Mouse (Mus musculus): ENCODE data around the gene Olfr322. TPM values are rescaled to one million over a fixed set of nuclear protein-coding genes. Genes with fewer than 3 reads are reported as not detected.
"Not testable (repeated sequence)": the region's sequence is repeated elsewhere in the genome, so short reads cannot be mapped to it uniquely, and the experiment has no call there.

Olfr322 gene
- total RNA-seq (2021), result not detected
- long read RNA-seq, experiment 1, result 0 reads
- long read RNA-seq, experiment 2, result 0 reads

DNA sequence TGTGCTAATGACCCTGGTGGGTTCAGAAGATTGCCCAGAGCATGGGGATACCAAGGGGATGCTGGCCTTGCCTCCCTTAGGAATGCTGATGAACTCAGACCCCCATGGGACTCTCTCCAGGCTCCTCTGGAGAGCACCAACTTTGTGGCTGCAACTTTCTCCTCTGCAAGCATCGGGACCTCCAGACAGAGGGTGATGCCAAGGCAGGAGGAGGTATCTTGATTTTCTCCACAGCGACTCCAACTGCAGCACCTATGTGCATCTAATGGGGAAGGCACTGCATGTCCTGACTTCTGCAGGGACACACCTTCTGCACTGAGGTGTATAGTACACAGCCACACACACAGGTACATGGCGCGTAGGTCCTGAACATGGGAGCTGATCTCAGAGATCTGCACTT, at the start of gene Olfr322:
TSS of gene Olfr322 (plus strand) at position 187 of the 400 bp plus-strand sequence.
- no peak for DNase-seq

DNA sequence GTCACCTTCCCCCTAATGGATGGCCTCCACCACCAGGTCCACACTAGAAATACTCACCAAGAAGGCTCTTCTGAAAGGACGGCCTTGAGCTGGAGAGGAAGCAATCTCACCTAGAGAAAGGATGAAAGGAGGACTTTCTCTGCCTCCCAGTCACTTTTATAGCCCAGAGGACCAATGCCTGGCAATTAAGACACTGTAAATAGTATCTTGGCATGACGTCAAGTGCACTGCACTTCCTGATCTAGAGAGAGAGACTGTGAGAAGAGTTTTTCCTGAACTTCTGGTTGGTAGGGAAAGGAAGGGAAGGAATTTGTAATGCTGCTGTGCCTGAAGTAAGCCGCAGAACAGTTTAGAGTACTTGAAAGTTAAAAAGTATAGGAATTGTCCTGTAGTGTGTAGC, 45.2 kb upstream of the Olfr322 start:
- DNase-seq, result no peak

DNA sequence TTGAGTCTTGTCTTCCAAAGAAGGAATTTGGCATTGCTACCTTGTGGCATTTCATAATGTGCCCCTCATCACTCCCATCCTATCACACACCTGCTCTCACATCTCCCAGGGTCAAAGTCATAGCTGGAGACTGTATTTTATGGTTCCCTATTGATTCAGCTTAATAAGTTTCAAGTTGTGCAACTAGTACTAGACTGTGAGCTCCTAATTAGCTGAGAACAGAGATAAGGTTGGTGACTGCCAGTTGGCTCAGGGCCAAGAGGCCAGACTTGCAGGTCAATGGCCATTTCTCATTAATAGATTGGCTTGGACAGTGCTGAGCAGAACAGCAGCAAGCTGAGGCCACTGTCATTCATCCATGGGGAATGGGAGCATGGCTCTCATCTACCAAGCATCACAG, 44.1 kb upstream of the Olfr322 start:
- no peak for DNase-seq

DNA sequence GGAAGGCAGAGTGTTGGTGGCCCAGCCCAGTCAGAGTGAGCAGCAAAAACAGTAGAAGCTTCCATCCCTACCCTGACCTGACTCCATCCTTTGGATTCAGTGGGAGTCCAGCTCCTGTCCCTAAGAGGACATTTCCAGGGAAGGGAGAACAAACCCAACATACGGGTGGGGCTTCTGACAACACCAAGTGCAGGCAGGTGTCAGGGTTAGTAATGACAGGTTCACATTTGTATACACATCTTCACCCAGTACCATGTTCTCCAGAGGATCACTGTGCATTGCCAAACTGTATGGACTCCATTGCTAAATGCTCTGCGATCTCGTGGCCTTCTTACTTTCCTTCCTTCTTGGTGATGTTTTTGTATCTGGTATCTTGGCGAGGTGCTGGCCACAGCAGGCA, 42.6 kb upstream of the Olfr322 start, which contains the start of gene 2210407C18Rik:
TSS of gene 2210407C18Rik (minus strand) at position 101 of the 400 bp plus-strand sequence.
- no peak for DNase-seq

DNA sequence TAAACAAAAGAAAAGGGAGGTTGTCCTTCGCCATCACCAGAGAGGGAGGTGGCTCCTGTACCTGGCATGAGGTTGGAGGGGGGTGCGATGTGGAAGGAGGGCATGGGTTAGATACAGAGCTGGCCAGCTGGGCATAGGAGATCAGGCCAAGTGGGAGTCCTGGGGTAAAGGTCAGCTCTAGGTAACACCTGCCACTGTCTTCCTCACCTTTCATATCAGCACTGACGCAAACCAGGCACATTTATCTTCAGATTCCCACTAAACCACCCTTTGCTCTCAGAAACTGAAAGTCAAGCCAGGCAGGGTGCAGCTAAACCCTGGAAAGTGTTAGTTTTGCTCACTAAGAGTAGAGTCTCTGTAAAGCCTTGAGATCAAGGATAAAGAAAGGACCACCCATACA, 40.2 kb upstream of the Olfr322 start:
- no peak for DNase-seq

DNA sequence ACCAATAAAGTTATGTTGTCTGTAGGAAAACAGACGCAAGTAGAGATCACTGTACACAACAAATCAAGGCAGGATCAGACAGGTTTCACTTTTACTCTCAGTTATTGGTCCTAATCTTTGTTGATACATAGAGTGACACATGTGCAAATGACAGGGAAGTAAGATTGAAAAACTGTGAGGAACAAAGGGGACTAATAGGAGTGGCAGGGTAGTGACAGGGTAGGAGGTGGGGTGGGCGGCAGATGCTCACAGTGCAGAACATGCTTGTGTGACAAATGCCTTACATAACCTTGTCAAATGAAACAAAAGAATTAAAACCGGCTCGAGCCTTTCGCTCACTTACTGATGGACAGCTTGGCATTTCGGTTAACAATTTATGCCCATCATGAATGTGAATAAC, 39.8 kb upstream of the Olfr322 start:
- no peak for DNase-seq

DNA sequence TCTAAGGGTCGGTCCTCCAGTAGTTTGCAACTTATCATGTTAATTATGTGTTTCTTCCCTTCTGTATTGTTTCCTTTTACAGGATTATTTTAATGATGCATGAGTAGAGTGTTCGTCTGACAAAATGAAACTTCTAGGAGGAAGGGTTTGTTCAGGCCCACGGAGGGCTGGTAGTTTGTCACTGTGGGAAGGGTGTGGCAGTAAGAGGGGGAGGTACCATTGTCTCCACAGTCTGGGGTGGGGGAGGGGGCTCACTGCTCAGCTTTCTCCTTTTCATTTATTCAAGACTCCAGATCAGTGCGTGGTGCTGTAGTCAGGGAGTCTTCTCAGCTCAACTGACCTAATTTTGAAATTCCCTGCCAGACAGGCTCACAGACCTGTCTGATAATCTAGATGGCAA, 32.4 kb upstream of the Olfr322 start:
- DNase-seq, result no peak

DNA sequence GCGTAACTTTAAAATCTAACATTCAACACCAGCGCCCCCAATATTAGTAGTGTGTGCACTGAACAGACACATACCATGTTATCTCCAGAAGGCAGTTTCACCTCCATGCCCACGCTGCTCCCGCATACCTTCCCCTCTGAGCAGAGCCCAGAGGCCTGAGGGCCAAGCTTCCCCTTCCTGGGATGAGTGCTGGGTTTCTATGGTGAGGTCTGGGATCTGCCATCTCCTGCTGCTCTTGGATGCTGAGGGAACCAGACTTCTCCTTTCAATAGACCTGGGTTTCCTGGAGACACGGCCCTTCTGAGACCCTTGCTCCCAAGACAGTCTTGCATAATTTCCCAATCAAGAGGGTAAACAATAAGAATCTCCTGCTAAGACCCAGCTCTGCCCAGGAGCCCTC, 28.2 kb upstream of the Olfr322 start, which contains the start of gene Olfr323:
TSS of gene Olfr323 (minus strand) at position 101 of the 400 bp plus-strand sequence.
- no peak for DNase-seq

DNA sequence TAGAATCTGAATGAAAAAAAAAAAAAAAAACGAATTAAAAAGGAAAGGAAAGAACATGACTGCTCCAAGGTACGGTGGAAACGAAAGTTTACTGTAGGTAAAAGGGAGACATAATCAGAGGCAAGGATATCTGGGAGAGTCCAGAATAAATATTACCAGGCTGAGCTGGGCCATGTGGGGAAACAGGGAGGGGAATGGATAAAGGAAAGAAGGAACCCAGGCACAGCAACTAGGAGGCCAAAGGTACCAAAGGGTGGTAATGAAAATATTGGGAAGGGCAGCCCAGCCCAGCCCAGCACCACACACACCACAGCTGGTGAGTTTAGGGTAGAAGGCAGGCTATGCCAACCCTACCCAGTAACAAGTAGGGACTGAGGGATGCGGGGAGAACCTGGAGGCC, 23.7 kb upstream of the Olfr322 start:
- DNase-seq, result no peak

DNA sequence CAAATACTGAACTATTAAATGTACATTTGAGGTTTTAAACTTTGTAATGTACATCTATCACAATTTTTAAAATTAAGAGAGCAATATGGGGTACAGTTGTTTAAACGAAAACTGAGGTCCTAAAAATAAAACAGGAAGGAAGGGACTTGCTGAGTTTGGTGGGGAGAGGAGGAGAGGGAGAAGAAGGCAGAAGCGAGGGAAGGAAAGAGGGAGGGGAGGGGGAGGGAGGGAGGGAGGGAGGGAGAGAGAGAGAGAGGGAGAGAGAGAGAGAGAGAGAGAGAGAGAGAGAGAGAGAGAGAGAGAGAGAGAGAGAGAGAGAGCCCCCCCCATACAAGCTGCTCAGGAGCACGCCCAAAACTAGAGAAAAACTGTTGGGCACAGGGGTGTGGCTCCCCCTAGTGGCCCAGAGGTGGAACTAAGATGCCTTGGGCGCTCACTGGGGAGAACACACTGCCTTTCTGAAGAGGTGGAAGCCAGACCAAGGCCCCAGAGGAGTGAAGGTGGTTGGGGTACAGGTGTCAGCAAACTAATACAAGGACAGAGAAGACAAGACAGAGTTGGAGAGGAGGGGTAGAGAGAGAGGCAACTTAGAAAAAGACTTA, 22.1 kb upstream of the Olfr322 start:
- DNase-seq, result peak; percentile 19

DNA sequence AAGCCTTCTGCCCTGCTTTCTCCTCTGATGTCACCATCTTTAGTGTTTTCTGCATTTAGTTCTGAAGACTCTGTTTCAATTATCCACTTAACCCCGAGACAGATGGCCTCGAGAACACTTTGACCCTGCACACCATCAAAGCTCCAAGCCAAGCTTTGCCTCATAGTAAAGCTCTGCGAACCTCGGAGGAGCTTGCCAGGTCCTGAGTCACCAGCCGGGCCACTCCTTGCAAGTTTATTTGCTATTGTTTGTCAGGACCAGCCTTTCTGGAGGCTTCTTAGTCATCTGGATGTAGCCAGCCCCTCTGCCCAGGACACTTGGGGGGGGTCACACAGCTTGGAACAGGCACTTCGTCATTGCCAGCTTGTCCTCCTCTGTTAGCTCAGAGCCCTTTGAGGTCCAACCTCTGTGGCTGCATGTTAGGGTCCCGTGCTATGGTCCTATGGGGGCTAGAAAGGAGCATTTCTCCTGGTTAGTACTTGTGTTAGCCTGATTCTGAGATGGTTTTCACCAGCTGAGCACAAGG, 20.3 kb upstream of the Olfr322 start:
- DNase-seq, result peak; percentile 13

DNA sequence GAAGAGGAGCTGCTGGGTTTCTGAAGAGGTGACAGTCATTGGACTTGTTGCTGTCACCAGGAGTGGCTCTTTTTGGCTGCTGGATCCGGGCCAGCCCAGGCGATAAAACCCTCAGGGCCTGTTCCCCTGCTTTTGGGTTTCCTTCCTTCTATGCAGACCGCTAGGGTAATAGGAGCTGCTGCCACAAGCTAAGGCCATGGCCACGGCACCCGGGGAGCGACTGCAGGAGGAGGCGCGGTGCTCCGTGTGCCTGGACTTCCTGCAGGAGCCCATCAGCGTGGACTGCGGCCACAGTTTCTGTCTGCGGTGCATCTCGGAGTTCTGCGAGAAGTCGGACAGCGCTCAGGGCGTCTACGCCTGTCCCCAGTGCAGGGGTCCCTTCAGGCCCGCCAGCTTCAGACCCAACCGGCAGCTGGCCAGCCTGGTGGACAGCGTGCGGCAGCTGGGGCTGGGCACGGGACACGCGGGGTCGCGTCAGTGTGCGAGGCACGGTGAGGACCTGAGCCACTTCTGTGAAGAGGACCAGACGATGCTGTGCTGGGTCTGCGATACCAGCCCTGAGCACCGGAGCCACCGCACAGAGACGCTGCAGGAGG, 18.2 kb upstream of the Olfr322 start, which contains the start of gene Trim58:
TSS of gene Trim58 (plus strand) at position 194 of the 596 bp plus-strand sequence.
- no peak for DNase-seq

DNA sequence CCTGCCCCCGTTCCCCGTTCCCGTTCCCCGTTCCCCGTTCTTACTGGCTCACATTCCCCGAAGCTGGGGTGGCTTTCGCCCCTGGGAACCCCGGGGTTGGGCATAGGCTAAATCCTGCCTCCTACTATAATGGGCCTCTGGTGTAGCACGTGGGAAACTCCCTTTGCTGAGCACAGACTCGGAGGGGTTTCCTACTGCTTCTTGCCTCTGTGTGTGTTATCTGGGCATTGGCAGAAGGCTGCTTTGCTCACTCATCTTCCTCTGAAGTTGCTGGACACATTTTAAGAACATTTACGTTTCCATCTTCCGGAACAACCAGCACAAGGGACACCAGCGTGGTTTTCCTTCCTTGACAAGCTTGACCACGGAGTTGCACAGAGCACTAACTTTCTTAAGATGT, 17.5 kb upstream of the Olfr322 start:
- DNase-seq, result no peak

DNA sequence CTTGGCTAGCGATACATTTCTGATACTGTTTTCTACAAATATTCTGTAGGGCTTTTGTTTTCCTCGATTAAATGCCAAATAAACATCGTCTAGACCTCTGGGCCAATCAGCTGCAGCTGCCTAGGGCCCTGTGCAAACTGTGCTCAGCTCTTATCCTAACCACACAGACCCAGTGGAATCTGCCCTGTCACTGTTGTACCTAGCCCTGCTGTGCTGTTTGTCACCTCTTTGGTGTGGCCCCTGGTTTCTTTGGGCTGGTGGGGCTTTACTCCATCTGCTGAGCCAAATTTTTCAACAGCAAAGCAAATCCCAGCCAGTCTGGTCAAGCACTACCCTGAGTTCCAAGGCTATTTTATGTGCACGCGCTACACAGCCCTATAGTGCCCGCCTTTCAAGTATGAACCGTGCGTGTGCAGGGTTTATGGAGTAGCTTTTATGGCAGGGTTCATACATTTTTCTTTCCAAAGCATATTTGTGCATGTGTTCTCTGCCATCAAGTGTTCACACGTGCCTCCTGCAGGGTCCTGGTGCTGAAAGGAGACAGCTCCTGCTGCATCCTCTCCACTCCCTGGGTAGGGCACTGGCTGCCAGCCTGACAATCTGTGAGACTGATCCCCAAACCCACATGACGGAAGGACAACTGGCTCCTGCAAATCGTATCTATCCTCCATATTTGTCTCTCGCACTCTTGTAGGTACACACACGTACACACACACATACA, 16.8 kb upstream of the Olfr322 start:
- DNase-seq, result no peak

DNA sequence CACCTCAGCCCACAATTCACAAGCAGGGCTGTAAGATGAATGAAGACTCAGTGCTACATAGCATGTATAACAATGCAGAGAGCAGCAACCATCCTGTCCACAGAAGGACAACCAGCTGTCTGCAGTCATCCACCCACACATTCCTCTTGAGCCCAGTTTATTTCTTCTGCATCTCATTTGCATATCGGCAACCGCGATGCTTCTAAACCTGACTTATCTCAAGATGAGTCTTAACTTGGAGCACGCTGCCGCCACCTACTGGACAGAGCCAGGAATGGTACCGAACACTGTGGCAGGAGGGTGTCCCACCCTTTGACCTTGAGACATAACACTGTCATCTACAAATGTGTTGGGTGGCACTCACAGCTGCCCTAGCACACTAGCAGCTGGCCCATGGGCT, 15.2 kb upstream of the Olfr322 start:
- DNase-seq, result no peak

DNA sequence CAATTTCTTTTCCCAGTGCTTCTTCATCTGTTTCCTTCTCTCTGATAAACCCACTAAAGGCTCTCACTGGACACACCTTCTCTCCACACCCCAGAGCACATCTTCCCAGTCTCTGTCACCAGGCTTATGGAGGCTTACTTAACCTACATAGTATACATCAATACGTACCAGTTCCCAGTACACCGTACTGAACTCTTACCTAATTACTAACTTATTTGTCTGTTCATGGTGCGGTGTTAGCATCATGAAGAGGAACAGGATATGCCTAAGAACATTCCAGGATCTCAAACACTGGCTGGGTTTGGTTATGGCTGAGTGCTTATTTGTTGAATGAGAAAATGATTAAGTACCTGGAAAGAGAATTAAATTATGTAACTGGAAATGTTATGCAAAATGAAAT, 3.4 kb upstream of the Olfr322 start:
- DNase-seq, result no peak

DNA sequence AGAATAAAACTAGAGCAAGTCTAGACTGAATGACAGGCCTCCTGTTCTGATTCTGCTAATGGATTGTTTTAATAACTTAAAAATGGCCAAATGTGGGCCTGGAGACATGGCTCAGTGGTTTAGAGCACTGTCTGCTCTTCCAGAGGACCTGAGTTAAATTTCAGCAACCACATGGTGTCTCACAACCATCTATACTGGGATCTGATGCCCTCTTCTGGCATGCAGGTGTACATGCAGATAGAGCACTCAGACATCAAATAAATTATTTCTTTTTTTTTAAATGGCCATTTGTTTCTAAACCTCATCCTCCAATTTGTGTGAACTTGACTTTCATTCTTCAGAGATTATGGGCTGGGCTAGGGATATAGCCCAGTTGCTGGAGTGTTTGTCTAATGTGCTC, 10.7 kb downstream of the Olfr322 start:
- no peak for DNase-seq

DNA sequence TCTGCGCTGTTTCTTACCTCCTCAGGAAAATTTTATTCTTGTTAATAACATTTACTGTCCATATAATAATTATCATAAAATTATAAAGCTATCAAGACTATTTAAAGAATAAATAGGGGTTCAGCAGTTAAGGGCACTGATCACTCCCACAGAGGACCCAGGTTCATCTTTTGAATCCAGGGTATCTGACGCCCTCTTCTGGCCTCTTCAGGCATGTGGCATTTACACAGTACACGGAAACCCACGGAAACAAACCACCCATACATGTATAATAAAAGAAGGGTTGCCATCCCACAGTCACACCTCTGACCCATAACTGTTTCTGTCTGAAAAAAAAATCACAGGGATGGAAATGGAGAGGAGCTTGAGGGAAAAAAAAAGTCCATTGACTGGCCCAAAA, 13.2 kb downstream of the Olfr322 start:
- DNase-seq, result no peak

DNA sequence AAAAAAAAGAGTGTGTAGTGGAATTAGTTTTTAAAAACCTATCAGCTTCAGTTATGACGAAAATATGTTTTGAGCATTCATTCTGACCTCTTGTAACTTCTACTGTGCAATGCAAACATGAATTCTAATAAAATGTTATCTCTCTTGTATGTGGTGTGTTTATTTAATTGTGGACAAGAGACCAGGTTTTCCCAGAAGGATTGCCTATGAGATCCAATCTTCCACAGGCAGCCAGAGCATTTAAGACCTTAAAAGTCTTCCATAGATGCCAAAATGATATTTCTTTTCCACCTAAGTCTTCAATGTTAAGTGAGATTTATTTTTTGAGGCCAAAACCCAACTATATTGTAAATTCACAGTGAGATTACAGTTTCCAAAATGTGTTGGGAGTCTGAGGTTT, 22.2 kb downstream of the Olfr322 start, which contains the start of gene Olfr320:
TSS of gene Olfr320 (plus strand) at position 301 of the 400 bp plus-strand sequence.
- DNase-seq, result no peak

DNA sequence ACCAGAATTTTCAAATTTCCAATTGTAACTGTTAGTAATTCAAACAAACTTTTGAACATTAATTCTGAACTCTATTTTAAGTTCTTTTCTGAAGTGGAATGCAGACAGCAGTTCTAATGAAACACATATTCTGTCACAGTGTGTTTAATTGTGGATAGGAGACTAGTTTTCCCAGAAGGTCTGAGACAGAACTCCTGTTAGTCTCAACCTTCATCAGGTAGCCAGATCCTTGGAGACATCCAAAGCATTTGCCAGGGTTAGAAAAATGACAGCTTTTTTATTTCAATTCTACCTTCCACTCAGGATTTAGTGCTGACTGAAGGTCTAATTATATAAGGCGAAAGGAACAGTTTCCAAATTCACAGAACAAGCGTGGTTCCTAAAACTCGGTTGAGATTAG, 40.3 kb downstream of the Olfr322 start, which contains the start of gene Olfr319:
TSS of gene Olfr319 (plus strand) at position 301 of the 400 bp plus-strand sequence.
- no peak for DNase-seq

DNA sequence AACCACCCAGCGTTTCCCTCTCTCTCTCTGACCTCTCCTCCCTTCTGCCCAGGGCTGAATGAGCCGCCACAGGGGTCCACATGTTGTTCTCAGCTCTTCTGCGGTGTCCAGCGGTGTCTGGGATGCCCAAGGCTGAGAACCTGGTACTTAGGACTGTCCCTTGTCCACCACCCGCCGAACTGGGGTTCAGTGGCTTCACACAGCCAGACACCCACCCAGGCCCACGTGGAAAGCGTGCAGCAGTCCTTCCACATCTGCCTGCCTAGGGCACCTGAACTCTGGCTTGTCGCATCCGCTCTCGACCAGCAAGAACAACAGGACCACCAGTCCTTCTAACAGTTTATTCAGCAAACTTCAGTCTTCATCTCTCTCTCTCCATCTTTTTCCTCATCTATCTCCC, 50.5 kb downstream of the Olfr322 start:
- DNase-seq, result no peak

DNA sequence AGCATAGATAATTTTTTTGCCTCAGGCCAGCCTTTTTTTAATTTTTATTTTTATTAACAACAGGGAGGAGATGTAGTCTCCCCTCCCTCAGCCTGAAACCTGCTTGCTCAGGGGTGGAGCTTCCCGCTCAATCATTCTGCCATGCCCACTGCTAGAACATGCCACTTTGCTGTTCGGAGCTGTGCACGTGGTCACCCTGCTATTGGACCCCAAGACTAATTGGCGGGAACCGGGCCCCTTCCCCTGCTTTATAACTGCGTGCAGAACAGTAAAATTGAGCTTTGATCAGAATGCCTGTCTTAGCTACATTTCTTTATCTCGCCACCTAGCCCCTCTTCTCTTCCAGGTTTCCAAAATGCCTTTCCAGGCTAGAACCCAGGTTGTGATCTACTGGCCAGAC, 59.1 kb downstream of the Olfr322 start:
- not testable (repeated sequence) for DNase-seq

All from gastrocnemius, postnatal 25 days (tissue).